Mouse (Mus musculus) stomach, embryonic 15.5 days (tissue): ENCODE measurements at regions not wholly inside any gene's neighbourhood (a gene's known extent, or its start where the extent isn't known, plus 50 kb on each side); places are given as distances from the start of the nearest gene placed in this dataset.

Experiments used
- ATAC-seq: fragments of 200-750 bp; cut with Nextera tagmentation; 2 replicates; pipeline ENCODE4 v1.8.0; 2017; ENCODE audit warnings: low read depth, moderate number of reproducible peaks, moderate TSS enrichment; ENCODE audit not compliant: insufficient read depth, low FRiP score
- H3K27ac ChIP-seq: fragments of 300-500 bp; sonication (generic); 2 replicates; pipeline ENCODE4 v1.5.1; 2015; ENCODE audit warnings: mild to moderate bottlenecking, inconsistent platforms
- H3K27me3 ChIP-seq: fragments of 300-500 bp; sonication (generic); replicated peaks from 2 replicates; pipeline ENCODE4 v1.6.1; 2015; ENCODE audit warnings: inconsistent platforms
- H3K36me3 ChIP-seq: fragments of 300-500 bp; sonication (generic); 2 replicates; pipeline ENCODE4 v1.6.1; 2015; ENCODE audit warnings: inconsistent platforms
- H3K4me1 ChIP-seq: fragments of 300-500 bp; sonication (generic); 2 replicates; pipeline ENCODE4 v1.6.1; 2015; ENCODE audit warnings: inconsistent platforms
- H3K4me2 ChIP-seq: fragments of 300-500 bp; sonication (generic); 2 replicates; pipeline ENCODE4 v1.6.1; 2015; ENCODE audit warnings: mild to moderate bottlenecking, inconsistent platforms
- H3K4me3 ChIP-seq: fragments of 300-500 bp; sonication (generic); replicated peaks from 2 replicates; pipeline ENCODE4 v1.5.1; 2015; ENCODE audit warnings: inconsistent platforms
- H3K9ac ChIP-seq: fragments of 300-500 bp; sonication (generic); 2 replicates; pipeline ENCODE4 v1.6.1; 2015; ENCODE audit warnings: inconsistent platforms
- H3K9me3 ChIP-seq: fragments of 300-500 bp; sonication (generic); 2 replicates; pipeline ENCODE4 v1.6.1; 2016; ENCODE audit warnings: inconsistent platforms
- WGBS: fragments of 180-500 bp; shearing (Covaris S2); methylation state at CpG from one replicate; pipeline ENCODE4 v1.1.7; 2015; 5-methylcytosine and 5-hydroxymethylcytosine counted together

- no peak overlapping the region for H3K4me3 ChIP-seq
- ATAC-seq, result no peak
- H3K27ac ChIP-seq, result no peak overlapping the region
- H3K9ac ChIP-seq, result no peak overlapping the region
- no peak overlapping the region for H3K4me2 ChIP-seq
- H3K27me3 ChIP-seq, result no peaks in the 10 kb centered on the region; the same call in 1 of the 2 replicates
- WGBS, result 40% methylated on average over 3 of the region's 3 CpGs
- H3K36me3 ChIP-seq, result no peaks in the 10 kb centered on the region
- H3K9me3 ChIP-seq, result no peaks in the 10 kb centered on the region
- H3K4me1 ChIP-seq, result peaks cover 6% of the 10 kb centered on the region; the same call in 1 of the 2 replicates
Observed at GRCm38 (mm10) chr6:50038369-50038768, 71.7 kb upstream of the Mpp6 start.

GRCm38 (mm10) chr6:50041044-50041443 lies 69.0 kb upstream of the Mpp6 start:
- Histone ChIP-seq H3K36me3 (no peaks in the 10 kb centered on the region), H3K27me3 (no peaks in the 10 kb centered on the region), H3K4me2 (no peak overlapping the region), H3K9ac (no peak overlapping the region), H3K4me1 (peaks cover 6% of the 10 kb centered on the region; the same call in 1 of the 2 replicates), H3K4me3 (no peak overlapping the region), H3K27ac (no peak overlapping the region), H3K9me3 (no peaks in the 10 kb centered on the region)
- 85% methylated on average over 10 of the region's 10 CpGs for WGBS
- ATAC-seq, result no peak

GRCm38 (mm10) chr6:50042127-50042526 lies 67.9 kb upstream of the Mpp6 start:
- Histone ChIP-seq H3K27ac (no peak overlapping the region), H3K4me2 (no peak overlapping the region), H3K4me3 (no peak overlapping the region), H3K9ac (no peak overlapping the region), H3K9me3 (no peaks in the 10 kb centered on the region), H3K27me3 (no peaks in the 10 kb centered on the region), H3K4me1 (peaks cover 6% of the 10 kb centered on the region; the same call in 1 of the 2 replicates), H3K36me3 (no peaks in the 10 kb centered on the region)
- ATAC-seq, result no peak
- 18% methylated on average over 3 of the region's 3 CpGs for WGBS

- Histone ChIP-seq H3K9ac (no peak overlapping the region), H3K27me3 (no peaks in the 10 kb centered on the region), H3K9me3 (no peaks in the 10 kb centered on the region), H3K4me3 (no peak overlapping the region), H3K4me2 (no peak overlapping the region), H3K27ac (no peak overlapping the region), H3K4me1 (no peaks in the 10 kb centered on the region), H3K36me3 (no peaks in the 10 kb centered on the region)
- WGBS, result 76% methylated on average over 1 of the region's 1 CpGs
- no peak for ATAC-seq
Observed at GRCm38 (mm10) chr6:50044165-50044564, 65.9 kb upstream of the Mpp6 start.

GRCm38 (mm10) chr6:50046721-50047120 lies 63.3 kb upstream of the Mpp6 start:
- Histone ChIP-seq H3K27me3 (no peaks in the 10 kb centered on the region), H3K4me1 (no peaks in the 10 kb centered on the region), H3K4me2 (no peak overlapping the region), H3K9me3 (no peaks in the 10 kb centered on the region), H3K27ac (no peak overlapping the region), H3K4me3 (no peak overlapping the region), H3K36me3 (no peaks in the 10 kb centered on the region), H3K9ac (no peak overlapping the region)
- 52% methylated on average over 5 of the region's 5 CpGs for WGBS
- ATAC-seq, result no peak

GRCm38 (mm10) chr6:50052416-50052815 lies 57.6 kb upstream of the Mpp6 start:
- WGBS, result 75% methylated on average over 2 of the region's 2 CpGs

GRCm38 (mm10) chr6:50053086-50053485 lies 57.0 kb upstream of the Mpp6 start:
- Histone ChIP-seq H3K36me3 (no peaks in the 10 kb centered on the region), H3K4me3 (no peak overlapping the region), H3K9me3 (no peaks in the 10 kb centered on the region), H3K4me2 (no peak overlapping the region), H3K27me3 (no peaks in the 10 kb centered on the region), H3K4me1 (no peaks in the 10 kb centered on the region), H3K9ac (no peak overlapping the region), H3K27ac (no peak overlapping the region)
- ATAC-seq, result no peak
- 47% methylated on average over 2 of the region's 2 CpGs for WGBS

More at GRCm38 (mm10) chr6:50052416-50052815, 57.6 kb upstream of the Mpp6 start:
- no peaks in the 10 kb centered on the region for H3K27me3 ChIP-seq
- H3K9ac ChIP-seq, result no peak overlapping the region
- H3K27ac ChIP-seq, result no peak overlapping the region
- H3K4me2 ChIP-seq, result no peak overlapping the region
- ATAC-seq, result no peak
- H3K4me3 ChIP-seq, result no peak overlapping the region
- H3K9me3 ChIP-seq, result no peaks in the 10 kb centered on the region
- H3K36me3 ChIP-seq, result no peaks in the 10 kb centered on the region
- H3K4me1 ChIP-seq, result no peaks in the 10 kb centered on the region

GRCm38 (mm10) chr6:50054233-50054632 lies 55.8 kb upstream of the Mpp6 start:
- Histone ChIP-seq H3K4me1 (no peaks in the 10 kb centered on the region), H3K27ac (no peak overlapping the region), H3K27me3 (no peaks in the 10 kb centered on the region), H3K4me3 (no peak overlapping the region), H3K9me3 (no peaks in the 10 kb centered on the region), H3K36me3 (no peaks in the 10 kb centered on the region), H3K9ac (no peak overlapping the region), H3K4me2 (no peak overlapping the region)
- 81% methylated on average over 13 of the region's 13 CpGs for WGBS
- no peak for ATAC-seq

- 89% methylated on average over 11 of the region's 11 CpGs for WGBS
- Histone ChIP-seq H3K27me3 (no peaks in the 10 kb centered on the region), H3K9ac (no peak overlapping the region), H3K36me3 (no peaks in the 10 kb centered on the region), H3K4me3 (no peak overlapping the region), H3K4me2 (no peak overlapping the region), H3K4me1 (no peaks in the 10 kb centered on the region), H3K9me3 (no peaks in the 10 kb centered on the region), H3K27ac (no peak overlapping the region)
- no peak for ATAC-seq
Observed at GRCm38 (mm10) chr6:50058596-50058995, 51.4 kb upstream of the Mpp6 start.

GRCm38 (mm10) chr6:50059917-50060316 lies 50.1 kb upstream of the Mpp6 start:
- no peaks in the 10 kb centered on the region for H3K27me3 ChIP-seq
- H3K4me3 ChIP-seq, result no peak overlapping the region
- H3K4me2 ChIP-seq, result no peak overlapping the region
- ATAC-seq, result no peak
- H3K36me3 ChIP-seq, result no peaks in the 10 kb centered on the region
- no peak overlapping the region for H3K9ac ChIP-seq
- no peaks in the 10 kb centered on the region for H3K4me1 ChIP-seq
- no peaks in the 10 kb centered on the region for H3K9me3 ChIP-seq
- H3K27ac ChIP-seq, result no peak overlapping the region
- WGBS, result 93% methylated on average over 3 of the region's 3 CpGs
